Mouse (Mus musculus) kidney, postnatal 4 days (tissue): ENCODE data around the gene Ercc1.

Experiments used
- DNase-seq, 2 experiments: peaks; one replicate each; pipeline ENCODE4 v3.0.0; 2021; ENCODE audit warnings: mixed read lengths in 2 of 2

The Ercc1 gene

GRCm38 (mm10) chr7:19309884-19310641 lies 34.5 kb upstream of the Ercc1 start, which contains the start of gene Fosb:
Gene Fosb (minus strand): TSS chr7:19310051.
- peak; percentile 97 to 98 for DNase-seq

DNA sequence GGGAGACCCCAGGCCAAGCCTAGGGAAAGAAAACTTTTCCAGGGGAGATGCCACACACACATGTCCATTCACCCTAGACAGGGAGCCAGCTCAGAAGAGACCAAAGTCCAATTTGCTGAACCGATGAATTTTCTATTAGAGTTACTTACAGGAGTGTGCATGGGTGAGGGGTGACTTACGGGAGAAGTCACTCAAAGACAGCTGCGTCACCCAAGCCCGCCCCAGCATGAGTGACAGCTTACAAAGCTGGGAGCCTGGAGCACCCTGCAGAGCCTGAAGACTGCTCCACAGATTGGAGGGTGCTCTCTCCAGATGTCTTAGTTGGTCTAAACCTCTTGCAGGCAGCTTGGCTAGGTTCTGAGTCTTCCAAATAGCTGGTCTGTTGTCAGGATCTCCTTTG lies 32.6 kb upstream of the Ercc1 start:
- DNase-seq = no peak

- no peak for DNase-seq
These were observed 30.5 kb upstream of the Ercc1 start for GRCm38 (mm10) chr7:19314033-19314432.

- no peak for DNase-seq
These were observed 28.0 kb upstream of the Ercc1 start for GRCm38 (mm10) chr7:19316451-19317161.

DNA sequence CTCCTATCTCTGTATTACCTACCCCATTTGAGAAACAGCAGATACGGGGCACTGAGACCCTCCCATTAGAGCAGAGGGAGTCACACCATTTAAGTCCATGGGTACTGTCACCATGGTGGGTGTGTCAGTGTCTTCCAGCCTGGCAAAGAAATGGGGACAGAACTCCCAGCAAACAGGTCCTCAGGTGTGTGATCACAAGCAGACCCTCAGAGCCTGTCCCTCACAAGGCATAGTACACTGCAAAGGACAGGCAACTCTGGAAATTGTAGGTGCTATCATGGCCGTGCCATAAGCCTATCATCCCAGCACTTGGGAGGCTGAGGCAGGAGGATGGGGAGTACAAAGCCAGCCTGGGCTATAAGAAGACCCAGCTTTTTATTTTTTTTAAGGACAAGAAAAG lies 26.4 kb upstream of the Ercc1 start:
- DNase-seq = no peak

GRCm38 (mm10) chr7:19318676-19319075 lies 25.9 kb upstream of the Ercc1 start:
- no peak for DNase-seq

GRCm38 (mm10) chr7:19319458-19319857 lies 25.1 kb upstream of the Ercc1 start:
- peak in 1 of 2 experiments; percentile 32 for DNase-seq

- peak; percentile 97 to 99 for DNase-seq
These were observed 24.7 kb upstream of the Ercc1 start for GRCm38 (mm10) chr7:19319906-19320305.

DNA sequence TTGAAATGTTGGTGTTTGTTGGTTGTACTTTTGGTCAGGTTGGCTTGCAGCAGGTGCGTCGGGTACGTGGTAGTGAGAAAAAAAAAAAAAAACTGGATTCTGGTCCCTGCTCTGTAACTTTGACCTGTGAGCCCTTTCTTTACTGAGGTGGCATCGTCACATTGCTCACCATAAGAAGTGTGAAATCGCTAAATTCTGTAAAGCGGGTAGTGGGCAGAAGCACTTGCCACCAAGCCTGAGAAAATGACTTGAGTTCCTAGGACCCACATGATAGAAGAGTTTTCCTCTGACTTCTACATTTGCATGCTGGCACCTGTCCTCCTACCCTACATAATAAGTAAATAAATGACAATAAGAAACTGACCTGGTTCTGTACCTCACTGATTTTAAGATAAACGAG lies 23.9 kb upstream of the Ercc1 start:
- DNase-seq = no peak

- DNase-seq = no peak
These were observed 23.1 kb upstream of the Ercc1 start for GRCm38 (mm10) chr7:19321464-19321863.

- DNase-seq = no peak
These were observed 22.1 kb upstream of the Ercc1 start for GRCm38 (mm10) chr7:19322489-19322888.

GRCm38 (mm10) chr7:19324221-19324620 lies 20.4 kb upstream of the Ercc1 start:
- DNase-seq = no peak

DNA sequence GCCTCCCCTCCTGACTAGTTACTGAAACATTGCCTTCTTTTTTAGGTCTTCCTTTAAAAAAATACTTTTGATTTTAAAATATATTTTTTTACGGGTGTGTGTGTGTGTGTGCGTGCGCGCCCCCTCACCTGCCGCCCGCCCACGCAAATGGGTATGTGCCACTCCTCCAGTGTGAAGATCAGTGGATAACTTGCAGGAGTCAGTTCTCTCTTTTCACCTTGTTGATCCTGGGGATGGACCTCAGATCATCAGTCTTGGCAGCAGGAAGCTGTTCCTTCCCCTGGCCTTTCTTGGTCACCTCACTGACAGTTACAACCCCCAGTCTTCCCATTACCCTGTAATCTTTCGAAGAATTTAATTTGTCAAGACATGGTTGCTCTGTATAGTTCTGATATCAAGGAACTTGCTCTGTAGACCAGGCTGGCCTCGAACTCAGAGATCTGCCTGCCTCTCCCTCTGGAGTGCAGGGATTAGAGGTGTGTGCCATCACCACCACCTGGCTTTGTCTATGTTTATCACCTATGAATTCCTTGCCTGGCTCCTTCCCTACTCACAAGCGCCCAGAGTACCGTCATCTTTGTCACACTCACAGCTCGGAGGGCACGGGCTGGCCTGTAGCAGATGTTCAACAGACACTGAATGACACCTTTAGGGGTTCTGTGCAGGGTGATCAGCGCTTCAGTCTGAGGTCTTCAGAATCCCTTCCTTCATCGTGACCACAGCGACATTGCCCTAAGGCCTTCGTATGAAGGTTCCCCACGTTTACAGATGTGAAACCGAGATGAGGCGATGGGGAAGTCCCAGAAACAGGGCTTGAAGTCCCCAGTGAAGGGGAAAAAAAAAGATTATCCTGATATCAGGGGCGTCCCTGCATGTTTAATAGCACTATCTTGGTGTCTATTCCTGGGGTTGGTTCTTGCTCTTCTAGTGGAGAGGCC lies 19.0 kb upstream of the Ercc1 start:
- DNase-seq = no peak

- peak; percentile 92 to 94 for DNase-seq
These were observed 18.2 kb upstream of the Ercc1 start for GRCm38 (mm10) chr7:19326359-19326758.

- peak; percentile 88 to 92 for DNase-seq
These were observed 17.4 kb upstream of the Ercc1 start for GRCm38 (mm10) chr7:19327128-19327527.

DNA sequence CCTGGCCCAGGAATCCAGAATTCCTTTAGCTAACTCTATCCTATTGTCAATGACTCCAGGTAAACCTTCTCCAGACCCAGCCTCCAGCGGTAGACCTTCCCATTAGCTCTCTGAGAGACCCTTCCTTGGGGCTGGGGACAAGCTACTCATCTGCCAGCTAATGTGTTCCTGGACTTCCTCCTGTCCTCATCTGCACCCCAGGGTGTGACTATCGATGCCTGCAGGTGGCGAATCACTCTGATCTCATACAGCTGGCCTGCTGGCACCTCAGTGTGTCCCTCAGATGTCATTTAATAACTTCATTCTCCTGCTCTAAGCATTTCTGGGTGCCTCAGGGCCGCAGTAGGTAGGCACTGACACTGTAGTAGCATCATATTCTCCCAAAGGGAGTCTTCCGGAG lies 16.8 kb upstream of the Ercc1 start:
- DNase-seq = no peak

DNA sequence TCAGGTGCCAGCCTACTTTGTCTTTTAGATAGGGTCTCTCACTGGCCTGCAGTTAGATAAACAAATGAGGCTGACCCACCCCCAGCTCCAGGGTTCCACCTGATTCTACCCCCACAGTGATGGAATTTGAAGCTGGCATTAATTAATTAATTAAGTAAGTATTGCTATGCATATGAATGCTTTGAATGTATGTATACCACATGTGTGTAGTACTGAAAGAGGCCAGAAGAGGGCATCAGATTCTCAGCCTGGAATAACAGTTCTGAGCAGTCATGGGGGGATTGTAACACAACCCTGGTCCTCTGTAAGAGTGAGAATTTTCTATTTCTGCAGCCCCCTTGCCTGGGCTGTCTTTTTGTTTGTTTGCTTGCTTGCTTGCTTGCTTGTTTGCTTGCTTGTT lies 16.2 kb upstream of the Ercc1 start:
- no peak for DNase-seq

GRCm38 (mm10) chr7:19331910-19332309 lies 12.7 kb upstream of the Ercc1 start:
- DNase-seq = no peak

DNA sequence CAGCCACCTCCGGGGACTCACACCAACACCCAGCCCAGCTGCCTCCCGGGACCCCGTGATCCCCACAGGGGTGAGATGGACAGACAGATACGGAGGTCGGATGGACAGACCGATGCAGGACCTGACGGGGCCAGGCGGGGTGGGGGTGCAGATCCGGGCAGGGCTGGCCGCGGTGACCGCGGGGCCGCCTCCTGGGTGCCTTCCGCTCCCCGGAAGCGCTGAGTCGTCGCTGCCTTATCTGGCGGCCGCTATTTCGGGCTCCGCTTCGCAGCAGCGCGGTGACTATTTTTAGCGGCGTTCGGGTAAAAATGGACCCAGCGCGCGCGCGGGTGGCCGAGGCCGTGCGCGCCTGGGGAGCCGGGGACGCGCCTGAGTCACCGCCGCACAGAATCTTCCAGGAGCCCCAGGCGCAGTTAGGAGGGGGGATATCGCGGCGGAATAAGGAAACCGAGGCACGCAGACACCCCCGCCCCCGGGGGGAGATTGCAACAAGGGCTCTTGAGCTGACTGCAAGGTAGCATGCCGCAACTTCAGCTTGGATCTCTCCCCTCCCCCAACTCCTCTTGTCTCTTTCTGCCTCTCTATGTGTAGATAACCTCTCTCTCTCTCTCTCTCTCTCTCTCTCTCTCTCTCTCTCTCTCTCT lies 11.7 kb upstream of the Ercc1 start:
- peak; percentile 73 to 80 for DNase-seq

DNA sequence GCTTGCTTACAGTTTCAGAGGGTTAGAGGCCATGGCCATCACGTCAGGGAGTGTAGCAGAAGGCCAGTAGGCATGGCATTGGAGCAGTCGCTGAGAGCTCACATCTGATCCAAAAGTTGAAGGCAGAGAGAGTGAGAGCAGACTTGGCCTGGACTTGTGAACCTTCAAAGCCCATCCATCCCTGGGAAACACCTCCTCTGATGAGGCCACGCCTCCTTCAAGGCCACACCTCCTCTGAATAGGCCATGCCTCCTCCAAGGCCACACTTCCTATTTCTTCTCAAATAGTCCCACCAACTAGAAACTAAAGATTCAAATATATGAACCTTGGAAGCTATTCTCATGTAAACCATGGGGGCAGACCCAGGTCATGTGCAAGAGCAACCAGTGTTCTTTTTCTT lies 9.0 kb upstream of the Ercc1 start:
- peak; percentile 45 to 60 for DNase-seq

GRCm38 (mm10) chr7:19337122-19337521 lies 7.5 kb upstream of the Ercc1 start:
- no peak for DNase-seq

- DNase-seq = no peak
These were observed 6.5 kb upstream of the Ercc1 start for GRCm38 (mm10) chr7:19338060-19338459.

DNA sequence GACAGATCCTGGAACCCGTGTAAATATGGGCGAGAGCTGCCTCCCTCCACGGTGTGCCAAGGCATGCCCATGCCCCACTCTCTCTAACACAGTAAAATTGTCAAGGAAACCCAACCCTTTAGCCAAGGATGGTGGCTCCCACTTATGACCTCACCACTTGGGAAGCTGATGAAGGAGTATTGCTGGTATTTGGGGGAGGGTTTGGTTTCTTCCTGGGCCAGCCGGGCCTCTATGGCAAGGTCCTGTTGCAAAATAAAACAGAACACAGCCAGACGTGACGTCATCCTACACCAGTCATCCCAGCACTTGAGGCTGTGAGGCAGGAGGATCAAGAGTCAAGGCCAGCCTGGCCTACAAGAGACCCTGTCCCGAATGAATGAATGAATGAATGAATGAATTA lies 6.0 kb upstream of the Ercc1 start:
- DNase-seq = no peak
